Mouse (Mus musculus) small intestine, adult 2 months (tissue): ENCODE measurements around the gene Gm49388.

ENCODE experiments used
- CTCF ChIP-seq: fragments of 200-500 bp; IDR thresholded peaks from 2 replicates; pipeline ENCODE4 v1.5.1; 2012; ENCODE audit warnings: low read depth, mild to moderate bottlenecking, control low read depth, inconsistent platforms, low read length, moderate library complexity, mixed read lengths; ENCODE audit not compliant: insufficient replicate concordance, insufficient read length; ENCODE audit errors: extremely low read depth
- POLR2A ChIP-seq: fragments of 200-500 bp; IDR thresholded peaks from 2 replicates; pipeline ENCODE4 v1.6.1; 2012; ENCODE audit warnings: low read depth, mild to moderate bottlenecking, control low read depth, inconsistent platforms, low read length, moderate library complexity

DNA sequence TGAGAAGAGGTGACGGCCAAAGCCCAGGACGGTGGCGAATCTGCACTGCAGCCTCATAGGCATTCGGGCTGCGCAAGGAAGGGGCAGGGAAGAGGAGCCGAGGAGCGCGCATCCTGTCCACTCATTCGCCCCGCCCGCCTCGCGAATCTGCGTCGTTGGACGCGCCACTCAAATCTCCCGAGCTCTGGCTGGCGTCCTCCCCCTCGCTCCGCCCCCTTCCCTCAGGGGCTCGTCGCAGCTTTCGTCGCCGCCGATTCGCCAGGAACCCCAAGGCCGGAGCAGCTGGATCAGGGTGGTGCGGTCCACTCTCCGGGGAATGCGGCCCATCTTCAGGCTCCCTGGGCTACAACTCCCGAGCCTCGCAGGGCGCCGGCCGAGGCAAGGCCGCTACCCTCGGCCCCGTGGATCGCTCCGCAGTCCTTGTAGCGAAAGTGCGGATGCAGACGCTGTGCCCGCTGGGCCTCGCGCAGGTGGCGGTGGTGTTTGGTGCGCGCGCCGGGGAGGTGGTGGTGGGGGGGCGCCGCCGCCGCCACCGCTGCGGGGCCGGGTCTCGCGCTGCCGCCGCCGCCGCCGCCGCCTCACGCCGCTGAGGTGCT, 8.4 kb upstream of the Gm49388 start:
- TF ChIP-seq POLR2A (peak; percentile 29; the same call in 1 of the 2 replicates), CTCF (no peak)
